Mouse (Mus musculus) ES-Bruce4 (cell line): ENCODE data around the gene Obsl1. TPM values are rescaled to one million over a fixed set of nuclear protein-coding genes. Genes with fewer than 3 reads are reported as not detected.

ENCODE experiments used
- H3K27ac ChIP-seq: 2 replicates; pipeline ENCODE4 v1.5.1; 2012; ENCODE audit warnings: low read length, inconsistent platforms; ENCODE audit not compliant: insufficient read depth
- H3K27me3 ChIP-seq: 2 replicates; pipeline ENCODE4 v1.6.1; 2012; ENCODE audit warnings: mild to moderate bottlenecking, low read length, inconsistent platforms; ENCODE audit not compliant: control insufficient read depth, poor library complexity, insufficient read depth, severe bottlenecking
- H3K36me3 ChIP-seq: 2 replicates; pipeline ENCODE4 v1.6.1; 2012; ENCODE audit warnings: inconsistent platforms, mild to moderate bottlenecking, low read length, moderate library complexity; ENCODE audit not compliant: control insufficient read depth, poor library complexity, insufficient read depth, severe bottlenecking
- H3K4me1 ChIP-seq: one replicate; pipeline ENCODE4 v1.8.1; 2011; ENCODE audit warnings: low read length; ENCODE audit not compliant: control insufficient read depth, insufficient read depth
- H3K4me3 ChIP-seq: 2 replicates; pipeline ENCODE4 v1.5.1; 2011; ENCODE audit warnings: low read depth, mild to moderate bottlenecking, low read length
- H3K9ac ChIP-seq: 2 replicates; pipeline ENCODE4 v1.6.1; 2012; ENCODE audit warnings: low read depth, mild to moderate bottlenecking, inconsistent platforms; ENCODE audit not compliant: poor library complexity, severe bottlenecking
- H3K9me3 ChIP-seq: replicated peaks from 2 replicates; pipeline ENCODE4 v1.6.1; 2012; ENCODE audit warnings: mild to moderate bottlenecking, low read length, inconsistent platforms; ENCODE audit not compliant: control insufficient read depth, poor library complexity, insufficient read depth, severe bottlenecking
- CTCF ChIP-seq: IDR thresholded peaks from one replicate; pipeline ENCODE4 v1.8.1; 2011; ENCODE audit warnings: low read depth, low read length
- EP300 ChIP-seq: IDR thresholded peaks from 2 replicates; pipeline ENCODE4 v1.6.1; 2011; ENCODE audit warnings: low read depth, low read length; ENCODE audit not compliant: insufficient read depth
- POLR2A ChIP-seq: IDR thresholded peaks from one replicate; pipeline ENCODE4 v1.8.1; 2011; ENCODE audit warnings: low read length; ENCODE audit not compliant: insufficient read depth
- polyA plus RNA-seq: library from polyadenylated mRNA; stranded (reverse); fragments of >200 nt; gene quantifications from 2 replicates; pipeline ENCODE4 v1.2.4, GENCODE M21; 2011; ENCODE audit warnings: low read depth; ENCODE audit not compliant: missing spikeins, insufficient read depth, insufficient read length

Gene Obsl1
- polyA plus RNA-seq, 1 experiment, result 32.6 TPM

DNA sequence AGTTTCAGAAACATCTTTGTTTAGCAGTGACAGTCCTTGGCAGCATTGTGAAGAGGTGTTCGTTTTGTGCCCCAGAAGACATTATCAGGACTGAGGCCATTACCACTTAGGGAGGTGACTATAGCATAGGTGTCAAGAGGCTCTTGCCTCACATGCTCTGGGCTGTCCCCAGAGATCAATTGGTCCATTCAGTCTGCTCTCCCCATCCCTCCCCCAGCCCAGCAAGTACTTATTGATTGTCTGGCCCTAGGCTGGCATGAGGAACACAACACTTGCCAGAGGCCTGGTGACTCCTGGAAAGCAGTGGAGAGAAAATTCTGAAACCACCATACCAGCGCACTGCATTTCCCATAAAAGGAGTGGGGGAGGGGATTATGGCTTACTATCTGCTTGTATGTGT lies 31.3 kb upstream of the Obsl1 start:
- H3K36me3 ChIP-seq, result no peaks in the 10 kb centered on the region
- no peak overlapping the region for H3K27ac ChIP-seq
- H3K4me1 ChIP-seq, result no peaks in the 10 kb centered on the region
- TF ChIP-seq POLR2A (no peak), EP300 (no peak), CTCF (no peak)
- no peaks in the 10 kb centered on the region for H3K9me3 ChIP-seq
- H3K27me3 ChIP-seq, result no peaks in the 10 kb centered on the region
- no peak overlapping the region for H3K9ac ChIP-seq
- no peak overlapping the region for H3K4me3 ChIP-seq

GRCm38 (mm10) chr1:75533325-75534252 lies 27.3 kb upstream of the Obsl1 start:
- Histone ChIP-seq H3K9me3 (no peaks in the 10 kb centered on the region), H3K9ac (no peak overlapping the region), H3K4me3 (no peak overlapping the region), H3K27me3 (no peaks in the 10 kb centered on the region), H3K4me1 (no peaks in the 10 kb centered on the region), H3K27ac (no peak overlapping the region), H3K36me3 (no peaks in the 10 kb centered on the region)
- TF ChIP-seq EP300 (no peak), POLR2A (no peak), CTCF (no peak)

DNA sequence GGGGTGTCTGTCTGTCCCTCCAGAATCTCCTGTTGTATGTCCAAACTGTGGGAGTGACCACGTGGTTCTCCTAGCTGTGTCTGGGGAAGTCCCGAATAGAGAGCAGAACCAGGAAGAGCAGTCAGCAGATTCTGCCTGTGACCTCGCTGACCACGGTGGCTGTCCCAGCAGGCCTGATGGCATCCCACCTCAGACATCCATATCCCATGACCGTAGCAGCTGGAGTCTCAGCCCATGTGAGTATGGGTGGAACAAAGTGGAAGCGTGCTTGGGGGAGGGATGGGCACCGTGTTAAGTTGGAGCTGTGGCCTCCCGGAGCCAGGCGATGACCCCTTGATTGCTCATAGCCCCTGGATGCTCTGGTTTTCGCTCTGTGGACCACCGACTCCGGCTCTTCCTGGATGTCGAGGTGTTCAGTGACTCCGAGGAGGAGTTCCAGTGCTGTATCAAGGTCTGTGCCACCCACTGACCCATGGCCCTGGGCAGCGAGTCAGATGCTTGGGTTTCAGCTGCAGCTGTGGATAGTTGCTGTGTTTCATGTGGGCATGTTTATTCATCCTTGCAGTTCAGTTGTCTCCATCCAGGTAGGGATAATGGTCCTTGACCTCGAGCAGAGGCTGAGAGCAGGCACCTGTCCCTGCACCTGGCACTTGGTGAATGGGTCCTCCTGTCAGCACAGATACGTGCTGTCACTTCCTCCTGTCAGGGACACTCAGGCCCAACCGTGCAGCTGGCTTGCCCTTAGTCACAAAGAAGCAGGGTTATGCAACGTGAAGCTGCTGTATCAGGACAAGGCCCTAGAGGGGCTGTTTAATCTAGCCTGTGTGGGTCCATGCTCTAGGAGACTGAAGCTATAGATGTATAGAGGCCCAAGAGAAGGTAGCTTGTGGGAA lies 26.3 kb upstream of the Obsl1 start:
- Histone ChIP-seq H3K36me3 (no peaks in the 10 kb centered on the region), H3K4me1 (no peaks in the 10 kb centered on the region), H3K9ac (no peak overlapping the region), H3K4me3 (no peak overlapping the region), H3K27me3 (no peaks in the 10 kb centered on the region), H3K27ac (no peak overlapping the region), H3K9me3 (no peaks in the 10 kb centered on the region)
- no peak for TF ChIP-seq POLR2A
- TF ChIP-seq EP300, result no peak
- TF ChIP-seq CTCF, result no peak

GRCm38 (mm10) chr1:75530546-75530945 lies 24.3 kb upstream of the Obsl1 start:
- H3K36me3 ChIP-seq, result no peaks in the 10 kb centered on the region
- H3K4me1 ChIP-seq, result no peaks in the 10 kb centered on the region
- H3K27ac ChIP-seq, result no peak overlapping the region
- TF ChIP-seq POLR2A, result no peak
- TF ChIP-seq CTCF, result no peak
- no peak for TF ChIP-seq EP300
- no peaks in the 10 kb centered on the region for H3K9me3 ChIP-seq
- no peak overlapping the region for H3K9ac ChIP-seq
- H3K4me3 ChIP-seq, result no peak overlapping the region
- no peaks in the 10 kb centered on the region for H3K27me3 ChIP-seq

GRCm38 (mm10) chr1:75524679-75525078 lies 18.4 kb upstream of the Obsl1 start:
- Histone ChIP-seq H3K27me3 (no peaks in the 10 kb centered on the region), H3K36me3 (no peaks in the 10 kb centered on the region), H3K9me3 (no peaks in the 10 kb centered on the region), H3K4me1 (no peaks in the 10 kb centered on the region), H3K9ac (no peak overlapping the region), H3K4me3 (no peak overlapping the region), H3K27ac (no peak overlapping the region)
- no peak for TF ChIP-seq CTCF
- no peak for TF ChIP-seq POLR2A
- no peak for TF ChIP-seq EP300
